Mouse (Mus musculus) CD4-positive helper T cell, adult 2 months (primary cell): Measurements from ENCODE around the gene Lrrc55.

ENCODE experiments used
- DNase-seq: peaks from one replicate; pipeline ENCODE4 v3.0.0-alpha.2; 2012; ENCODE audit warnings: low read depth, missing footprints, low spot score

Gene Lrrc55

DNA sequence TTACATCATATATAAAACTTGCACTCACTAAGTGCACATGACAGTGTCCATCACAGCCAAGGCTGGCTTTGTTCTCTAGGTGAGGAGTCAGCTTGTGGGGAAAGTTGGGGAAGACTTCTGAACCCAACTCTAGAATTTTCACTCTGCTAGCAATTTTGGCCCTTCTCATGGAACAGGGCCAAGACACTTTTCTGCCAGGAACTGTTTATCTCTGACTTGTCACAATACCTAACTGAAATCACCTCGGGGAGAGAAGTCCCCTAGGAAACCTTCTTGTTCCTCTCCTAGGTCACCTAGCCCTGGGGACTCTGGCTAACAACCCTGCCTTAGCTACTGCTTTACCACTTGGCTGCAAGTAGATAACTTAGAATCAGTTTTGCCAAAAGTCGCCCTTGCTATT is 64.8 kb downstream of the Lrrc55 start:
- no peak for DNase-seq

GRCm38 (mm10) chr2:85131724-85132123 is 65.3 kb downstream of the Lrrc55 start:
- DNase-seq = no peak

GRCm38 (mm10) chr2:85131226-85131625 is 65.8 kb downstream of the Lrrc55 start:
- DNase-seq = no peak

DNA sequence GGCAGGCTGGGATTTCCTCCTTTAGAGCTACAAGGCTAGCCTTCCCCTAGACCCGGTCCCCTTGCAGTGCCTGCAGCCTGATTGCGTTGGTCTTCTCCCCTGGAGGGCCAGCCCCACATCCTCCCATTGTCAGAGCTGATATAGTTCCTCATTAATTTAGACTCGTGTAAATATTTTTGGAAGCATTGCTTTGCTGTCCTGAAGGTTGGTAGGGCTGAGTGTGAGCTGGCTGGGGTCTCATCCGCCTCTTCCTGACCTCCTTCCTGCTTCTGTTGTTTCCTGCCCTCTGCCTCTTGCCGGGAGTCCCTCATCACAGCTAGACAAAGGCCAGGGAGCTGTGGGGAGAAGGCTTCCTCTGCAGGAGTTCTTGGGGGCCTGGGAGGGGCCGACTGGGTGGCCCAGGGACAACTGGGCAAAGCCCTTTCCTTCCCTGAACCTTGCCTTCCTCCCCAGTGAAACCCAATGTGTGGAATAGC is 67.5 kb downstream of the Lrrc55 start:
- DNase-seq = no peak

- DNase-seq = peak; percentile 28
Observed at GRCm38 (mm10) chr2:85123869-85124535, 73.0 kb downstream of the Lrrc55 start.

DNA sequence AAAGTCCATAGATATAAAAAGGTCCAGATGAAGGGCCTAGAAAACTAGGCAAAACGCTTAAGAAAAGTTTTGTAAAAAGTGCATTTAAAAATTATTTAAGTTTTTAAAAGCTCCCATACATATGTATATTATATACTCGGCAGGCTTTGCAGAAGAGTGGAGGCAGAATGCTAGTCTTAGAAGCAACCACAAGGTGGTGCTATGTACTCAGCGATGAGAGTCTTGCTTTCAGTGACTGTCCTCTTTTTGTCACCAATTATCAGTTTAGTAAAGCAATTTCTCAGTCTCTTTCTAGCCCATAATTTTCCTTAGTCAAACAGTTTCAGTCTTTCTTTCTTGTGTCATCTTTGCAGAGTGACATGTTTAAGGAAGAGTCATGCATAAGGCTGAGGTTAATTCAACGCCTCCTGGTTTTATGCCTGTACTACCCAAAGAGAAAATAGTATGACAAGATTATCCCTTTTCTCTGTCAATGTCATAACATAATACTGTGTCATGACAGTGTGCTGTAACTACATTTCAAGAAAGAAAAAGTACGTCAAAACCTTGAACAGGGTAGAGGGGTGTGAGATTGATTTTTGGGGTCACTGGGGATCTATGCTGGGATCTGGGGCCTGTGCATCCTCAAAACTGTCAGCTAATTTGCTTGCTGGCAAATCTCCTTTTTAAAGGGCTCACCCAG is 73.7 kb downstream of the Lrrc55 start:
- DNase-seq = peak; percentile 31
